Mouse (Mus musculus) cerebellum, adult 9-10 months (tissue): ENCODE results near the gene 2310079G19Rik.

Experiments
- DNase-seq: peaks from one replicate; pipeline ENCODE4 v3.0.0; 2022

Gene 2310079G19Rik

DNA sequence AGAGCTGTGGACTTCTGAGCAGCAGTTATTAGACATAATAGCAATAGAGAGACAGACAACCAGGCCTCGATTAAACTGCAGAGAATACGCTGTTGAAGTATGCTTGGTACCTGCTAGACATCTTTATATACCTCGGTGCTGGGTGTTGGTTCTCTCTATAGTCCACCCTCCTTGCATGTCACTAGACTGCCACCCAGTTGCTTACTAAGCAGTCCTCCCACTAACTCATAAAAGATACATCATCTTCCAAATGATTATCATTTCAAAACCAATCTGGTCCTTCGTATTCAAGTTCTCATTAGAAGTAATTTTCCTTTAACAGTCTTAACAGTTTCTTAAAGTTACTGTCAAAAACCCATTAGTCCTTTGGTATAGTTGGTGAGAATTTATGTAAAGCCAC, at the start of gene 2310079G19Rik:
Gene 2310079G19Rik (minus strand): TSS at position 101 of the 400 bp plus-strand sequence.
- no peak for DNase-seq

GRCm38 (mm10) chr16:88671571-88671970, 44.1 kb upstream of the 2310079G19Rik start, which contains the start of gene Krtap27-1:
TSS of gene Krtap27-1 (minus strand) at chr16:88671671.
- DNase-seq: no peak

DNA sequence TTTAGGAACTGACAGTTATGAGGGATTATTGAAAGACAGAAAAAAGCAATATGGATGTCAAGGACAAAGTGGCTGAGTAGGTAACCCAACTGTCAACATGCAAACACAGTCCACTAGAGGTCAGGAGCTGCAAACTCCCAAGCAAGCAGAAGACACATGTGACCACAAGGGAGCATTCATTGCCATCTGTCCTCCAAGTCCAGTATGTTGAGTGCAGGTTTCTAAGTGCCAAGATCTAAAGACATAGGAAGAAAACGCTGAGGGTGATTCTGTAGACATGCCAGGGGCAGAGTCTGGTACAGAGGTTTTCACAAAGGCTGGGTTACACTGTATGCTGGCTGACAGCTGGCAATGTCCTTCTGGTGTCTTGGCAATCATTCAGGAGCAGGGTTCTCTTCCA, 30.0 kb upstream of the 2310079G19Rik start:
- no peak for DNase-seq

GRCm38 (mm10) chr16:88651952-88652351, 24.5 kb upstream of the 2310079G19Rik start:
- DNase-seq: no peak

- no peak for DNase-seq
Observed at GRCm38 (mm10) chr16:88651082-88651481, 23.6 kb upstream of the 2310079G19Rik start.

- DNase-seq: no peak
Observed at GRCm38 (mm10) chr16:88647358-88647846, 19.9 kb upstream of the 2310079G19Rik start, which contains the start of gene Krtap26-1. TSS of gene Krtap26-1 (minus strand) at chr16:88647796.

GRCm38 (mm10) chr16:88646366-88647111, 19.1 kb upstream of the 2310079G19Rik start:
- no peak for DNase-seq

GRCm38 (mm10) chr16:88640053-88640452, 12.6 kb upstream of the 2310079G19Rik start:
- DNase-seq: no peak

DNA sequence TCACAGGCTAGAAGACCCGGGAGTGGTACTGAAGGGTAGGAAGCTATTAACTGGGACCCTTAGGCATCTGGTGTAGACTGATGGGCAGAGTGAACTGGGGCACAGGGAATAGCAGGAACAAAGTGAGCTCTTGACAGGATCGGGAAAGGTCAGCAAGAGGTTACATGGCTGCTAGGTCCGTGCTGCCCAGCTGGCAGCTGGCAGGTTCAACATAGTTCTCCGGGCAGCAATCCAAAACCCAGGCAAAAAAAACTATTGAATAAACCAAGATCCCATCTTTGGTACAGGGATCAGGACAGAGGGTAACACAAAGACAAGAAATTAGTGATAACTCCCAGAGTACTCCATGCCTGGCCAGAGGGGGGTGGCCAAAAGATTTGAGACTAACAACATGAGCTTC, 7.7 kb upstream of the 2310079G19Rik start:
- DNase-seq: no peak

GRCm38 (mm10) chr16:88631474-88631873, 4.0 kb upstream of the 2310079G19Rik start:
- DNase-seq: no peak

DNA sequence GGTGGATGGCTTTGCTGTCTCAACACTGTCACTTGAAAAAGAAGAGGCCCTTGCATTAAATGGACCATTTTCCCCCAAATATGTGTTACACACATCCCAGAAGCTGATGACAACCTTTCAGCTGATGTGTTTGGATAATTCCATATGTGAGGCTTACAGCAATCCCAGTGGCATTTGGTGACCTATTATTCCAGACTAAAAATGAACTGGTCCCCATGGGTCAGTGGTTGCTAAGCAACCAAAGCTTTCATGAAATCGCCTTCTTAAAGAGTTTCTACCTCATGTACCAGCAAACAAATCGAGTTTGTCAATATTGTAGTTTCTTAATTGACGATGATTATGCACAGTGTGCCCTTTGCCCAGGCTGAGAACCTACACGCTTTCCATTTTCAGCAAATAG, 14.8 kb downstream of the 2310079G19Rik start:
- DNase-seq: no peak

DNA sequence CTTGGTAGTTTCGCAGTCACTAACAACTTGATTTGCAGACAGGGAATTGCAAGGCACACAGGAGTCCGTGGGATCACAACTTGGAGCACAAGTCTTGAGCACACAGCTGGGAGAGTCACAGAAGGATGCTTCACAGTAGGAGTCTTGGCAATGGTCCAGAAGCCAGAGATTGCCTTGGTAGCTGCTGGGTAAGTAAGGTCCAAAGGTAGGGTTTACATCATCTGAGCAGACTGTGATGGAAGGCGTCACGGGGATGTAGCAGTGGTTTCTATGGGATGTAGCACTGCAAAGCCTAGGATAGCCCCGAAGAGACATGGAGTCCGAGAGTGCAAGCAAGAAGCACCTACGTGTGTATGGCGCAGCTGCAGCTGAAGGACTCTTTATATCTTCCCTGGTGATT, 15.5 kb downstream of the 2310079G19Rik start, which contains the start of gene Krtap24-1:
Gene Krtap24-1 (minus strand): TSS at position 358 of the 400 bp plus-strand sequence.
- no peak for DNase-seq

- no peak for DNase-seq
Observed at GRCm38 (mm10) chr16:88604570-88604969, 22.9 kb downstream of the 2310079G19Rik start.

GRCm38 (mm10) chr16:88602464-88602863, 25.0 kb downstream of the 2310079G19Rik start:
- no peak for DNase-seq

DNA sequence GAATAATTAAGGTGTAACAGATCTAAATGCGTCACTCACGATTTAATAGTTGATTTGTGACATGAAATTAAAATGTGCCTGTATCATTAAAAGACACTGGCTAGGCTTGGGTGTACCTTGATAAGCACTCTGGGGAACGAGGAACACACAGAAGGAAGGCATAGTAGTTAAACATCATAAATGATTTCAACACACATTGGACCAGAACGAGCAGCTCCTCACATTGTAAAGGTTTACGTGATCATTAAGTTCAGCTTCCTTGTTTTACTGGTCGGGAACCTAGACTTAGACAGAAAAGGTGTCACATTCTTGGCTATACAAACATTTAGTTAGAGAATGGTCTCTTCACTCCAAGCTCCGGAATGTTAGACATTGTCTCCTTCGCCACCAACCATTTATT, 27.2 kb downstream of the 2310079G19Rik start:
- no peak for DNase-seq

DNA sequence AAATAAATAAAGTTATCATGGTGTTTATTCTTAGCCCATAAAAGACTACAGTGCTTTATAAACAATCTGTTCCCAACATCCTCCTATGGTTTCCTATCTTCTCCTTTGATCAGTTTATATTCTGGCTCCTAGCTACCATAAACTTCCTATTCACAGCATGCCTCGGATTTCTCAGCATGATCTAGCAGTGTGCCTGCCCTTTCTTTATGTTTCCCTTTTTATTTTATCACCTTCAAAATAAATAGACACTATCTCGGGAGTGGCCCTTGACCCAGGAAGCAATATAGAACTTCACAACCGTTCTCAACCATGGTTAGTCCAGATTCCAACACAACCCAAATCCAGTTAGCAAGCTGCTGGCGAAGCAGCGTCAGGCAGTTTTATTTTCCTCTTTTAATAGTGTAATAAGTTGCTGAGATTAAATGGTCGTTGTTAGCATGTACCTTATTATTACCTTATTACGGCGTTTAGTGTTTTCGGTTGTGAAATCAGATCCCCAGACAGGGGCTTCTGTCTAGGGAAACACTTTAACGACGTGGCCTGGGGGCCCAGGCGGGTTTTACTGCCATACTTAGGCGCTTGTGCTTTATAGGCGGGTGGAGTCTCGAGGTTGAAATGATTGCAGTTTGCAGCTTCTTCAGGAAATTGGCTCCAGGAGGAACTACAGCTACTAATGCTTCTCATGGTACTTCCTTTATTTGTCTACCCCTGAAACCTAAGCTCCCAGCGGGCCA, 27.8 kb downstream of the 2310079G19Rik start:
- DNase-seq: no peak

DNA sequence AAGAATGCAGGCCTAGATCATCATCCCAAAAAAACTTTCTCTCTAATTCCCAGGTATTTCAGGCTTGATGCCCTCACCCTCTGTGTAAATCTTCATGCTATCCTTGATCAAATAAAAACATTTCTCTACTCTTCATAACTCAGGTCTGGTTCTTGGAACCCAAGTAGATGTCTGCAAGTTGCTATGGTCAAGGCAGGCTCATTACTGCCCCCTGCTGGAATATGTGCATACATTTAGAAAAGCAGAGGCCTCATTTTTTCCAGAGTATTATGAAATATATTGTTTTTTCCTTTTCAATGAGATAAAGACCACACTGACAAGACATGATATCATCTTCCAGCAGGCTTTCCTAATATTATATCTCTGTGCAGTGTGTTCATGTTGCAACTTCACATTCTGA, 34.7 kb downstream of the 2310079G19Rik start:
- DNase-seq: no peak

GRCm38 (mm10) chr16:88583338-88583737, 44.1 kb downstream of the 2310079G19Rik start:
- no peak for DNase-seq
